Mouse (Mus musculus) forebrain, embryonic 16.5 days (tissue): Measurements from ENCODE around the gene Hspa1l. TPM values are rescaled to one million over a fixed set of nuclear protein-coding genes. Genes with fewer than 3 reads are reported as not detected.
"Not testable (repeated sequence)": the region's sequence is repeated elsewhere in the genome, so short reads cannot be mapped to it uniquely, and the experiment has no call there.

Experiments used
- ATAC-seq: fragments of 200-750 bp; cut with Nextera tagmentation; 2 replicates; pipeline ENCODE4 v1.8.0; 2017; ENCODE audit warnings: mild to moderate bottlenecking, moderate library complexity
- H3K27ac ChIP-seq: fragments of 300-500 bp; sonication (generic); 2 replicates; pipeline ENCODE4 v1.5.1; 2014; ENCODE audit warnings: low read length, control low read depth
- H3K27me3 ChIP-seq: fragments of 300-500 bp; sonication (generic); replicated peaks from 2 replicates; pipeline ENCODE4 v1.6.1; 2014; ENCODE audit warnings: low read length; ENCODE audit not compliant: control insufficient read depth, insufficient read depth
- H3K36me3 ChIP-seq: fragments of 300-500 bp; sonication (generic); 2 replicates; pipeline ENCODE4 v1.6.1; 2014; ENCODE audit not compliant: control insufficient read depth, insufficient read depth
- H3K4me1 ChIP-seq: fragments of 300-500 bp; sonication (generic); replicated peaks from 2 replicates; pipeline ENCODE4 v1.6.1; 2014; ENCODE audit warnings: low read length; ENCODE audit not compliant: control insufficient read depth, insufficient read depth
- H3K4me2 ChIP-seq: fragments of 300-500 bp; sonication (generic); 2 replicates; pipeline ENCODE4 v1.6.1; 2014; ENCODE audit warnings: mild to moderate bottlenecking, low read length, control low read depth
- H3K4me3 ChIP-seq: fragments of 300-500 bp; sonication (generic); replicated peaks from 2 replicates; pipeline ENCODE4 v1.5.1; 2014; ENCODE audit warnings: mild to moderate bottlenecking, low read length, control low read depth
- H3K9ac ChIP-seq: fragments of 300-500 bp; sonication (generic); replicated peaks from 2 replicates; pipeline ENCODE4 v1.6.1; 2014; ENCODE audit warnings: low read depth, low read length, control low read depth
- H3K9me3 ChIP-seq: fragments of 300-500 bp; sonication (generic); 2 replicates; pipeline ENCODE4 v1.6.1; 2016; ENCODE audit warnings: low read length; ENCODE audit not compliant: control insufficient read depth
- WGBS: fragments of 180-500 bp; shearing (Covaris S2); extraction: QIAGEN DNeasy Blood & Tissue Kit; methylation state at CpG from one replicate; pipeline ENCODE4 v1.1.7; 2014; 5-methylcytosine and 5-hydroxymethylcytosine counted together
- polyA plus RNA-seq: library from polyadenylated mRNA; unstranded; fragments of >200 nt; fragmentation: Nextera tagmentation; extraction: Ambion mirVana; gene quantifications from 2 replicates; pipeline ENCODE4 v1.2.1, GENCODE M21; 2015

Hspa1l gene
- polyA plus RNA-seq: 1.5 and 1.7 TPM in 2 replicates

GRCm38 (mm10) chr17:34972069-34972749, at the start of gene Hspa1l, which contains the start of gene Hspa1a:
Gene Hspa1l (plus strand): TSS chr17:34972703.
Gene Hspa1a (minus strand): TSS chr17:34972156.
- H3K9me3 ChIP-seq, H3K36me3 ChIP-seq, H3K27ac ChIP-seq, H3K4me1 ChIP-seq: not testable (repeated sequence)
- Histone ChIP-seq H3K4me2 (peak within 1 kb of the TSS; percentile 64), H3K9ac (0 out of 2 replicates have a peak within 1 kb of the TSS, but pooled peaks have one; percentile 25), H3K27me3 (peaks cover 18% of the 10 kb centered on the region), H3K4me3 (peak within 1 kb of the TSS; percentile 44)
- peak; percentile 95 for ATAC-seq
- WGBS: under 1% methylated on average over 31 of the region's 33 CpGs

- H3K9me3 ChIP-seq: no peaks in the 10 kb centered on the region
- H3K4me3 ChIP-seq: no peak overlapping the region
- no peaks in the 10 kb centered on the region for H3K4me1 ChIP-seq
- H3K27ac ChIP-seq: no peak overlapping the region
- H3K9ac ChIP-seq: no peak overlapping the region
- H3K4me2 ChIP-seq: no peak overlapping the region
- ATAC-seq: no peak
- no peaks in the 10 kb centered on the region for H3K27me3 ChIP-seq
- WGBS: 52% methylated on average over 6 of the region's 6 CpGs
- H3K36me3 ChIP-seq: no peaks in the 10 kb centered on the region
Observed at GRCm38 (mm10) chr17:34922939-34923338, 49.6 kb upstream of the Hspa1l start.

- Histone ChIP-seq H3K27me3 (no peaks in the 10 kb centered on the region), H3K4me3 (no peak overlapping the region), H3K4me1 (no peaks in the 10 kb centered on the region), H3K36me3 (no peaks in the 10 kb centered on the region), H3K4me2 (no peak overlapping the region), H3K27ac (no peak overlapping the region), H3K9me3 (no peaks in the 10 kb centered on the region), H3K9ac (no peak overlapping the region)
- no peak for ATAC-seq
- 65% methylated on average over 5 of the region's 5 CpGs for WGBS
Observed at GRCm38 (mm10) chr17:34924258-34924657, 48.2 kb upstream of the Hspa1l start.

GRCm38 (mm10) chr17:34927306-34928019, 45.0 kb upstream of the Hspa1l start:
- Histone ChIP-seq H3K36me3 (no peaks in the 10 kb centered on the region), H3K9ac (no peak overlapping the region), H3K27me3 (no peaks in the 10 kb centered on the region), H3K4me2 (no peak overlapping the region), H3K4me1 (peaks cover 9% of the 10 kb centered on the region), H3K4me3 (no peak overlapping the region), H3K27ac (no peak overlapping the region), H3K9me3 (no peaks in the 10 kb centered on the region)
- 86% methylated on average over 18 of the region's 18 CpGs for WGBS
- ATAC-seq: no peak

- no peaks in the 10 kb centered on the region for H3K27me3 ChIP-seq
- WGBS: 83% methylated on average over 4 of the region's 4 CpGs
Observed at GRCm38 (mm10) chr17:34928841-34929240, 43.7 kb upstream of the Hspa1l start.

GRCm38 (mm10) chr17:34931061-34931734, 41.3 kb upstream of the Hspa1l start, which contains the start of gene Neu1:
Gene Neu1 (plus strand): TSS chr17:34931253.
- Histone ChIP-seq H3K4me3 (peak within 1 kb of the TSS; percentile 63), H3K27me3 (no peaks in the 10 kb centered on the region), H3K9me3 (no peaks in the 10 kb centered on the region), H3K4me1 (peaks cover 9% of the 10 kb centered on the region), H3K4me2 (peak within 1 kb of the TSS; percentile 97), H3K27ac (no peak within 1 kb of the TSS), H3K9ac (peak within 1 kb of the TSS; percentile 88), H3K36me3 (no peaks in the 10 kb centered on the region; the same call in 1 of the 2 replicates)
- ATAC-seq: peak; percentile 98
- WGBS: 0% methylated on average over 38 of the region's 38 CpGs

More at GRCm38 (mm10) chr17:34928841-34929240, 43.7 kb upstream of the Hspa1l start:
- Histone ChIP-seq H3K27ac (no peak overlapping the region), H3K9ac (no peak overlapping the region), H3K4me1 (peaks cover 9% of the 10 kb centered on the region), H3K36me3 (no peaks in the 10 kb centered on the region), H3K4me3 (no peak overlapping the region), H3K4me2 (no peak overlapping the region), H3K9me3 (no peaks in the 10 kb centered on the region)
- no peak for ATAC-seq

GRCm38 (mm10) chr17:34931735-34932098, 40.8 kb upstream of the Hspa1l start:
- ATAC-seq: no peak
- H3K9ac ChIP-seq: peak overlapping the region; percentile 88
- H3K4me1 ChIP-seq: peaks cover 9% of the 10 kb centered on the region
- H3K27ac ChIP-seq: no peak overlapping the region
- H3K27me3 ChIP-seq: no peaks in the 10 kb centered on the region
- H3K4me3 ChIP-seq: peak overlapping the region; percentile 63
- H3K4me2 ChIP-seq: peak overlapping the region; percentile 97
- H3K9me3 ChIP-seq: no peaks in the 10 kb centered on the region
- no peaks in the 10 kb centered on the region; the same call in 1 of the 2 replicates for H3K36me3 ChIP-seq
- WGBS: 15% methylated on average over 14 of the region's 14 CpGs

- no peak overlapping the region for H3K27ac ChIP-seq
- H3K27me3 ChIP-seq: no peaks in the 10 kb centered on the region
- no peak for ATAC-seq
- no peaks in the 10 kb centered on the region; the same call in 1 of the 2 replicates for H3K36me3 ChIP-seq
- H3K4me3 ChIP-seq: peak overlapping the region; percentile 63
- WGBS: 95% methylated on average over 8 of the region's 8 CpGs
- peaks cover 9% of the 10 kb centered on the region for H3K4me1 ChIP-seq
- peak overlapping the region; percentile 88 for H3K9ac ChIP-seq
- H3K9me3 ChIP-seq: no peaks in the 10 kb centered on the region
- peak overlapping the region; percentile 97 for H3K4me2 ChIP-seq
Observed at GRCm38 (mm10) chr17:34932287-34932686, 40.2 kb upstream of the Hspa1l start.

GRCm38 (mm10) chr17:34934031-34934430, 38.5 kb upstream of the Hspa1l start:
- H3K4me1 ChIP-seq: peaks cover 9% of the 10 kb centered on the region
- no peak overlapping the region for H3K4me2 ChIP-seq
- no peak overlapping the region for H3K9ac ChIP-seq
- WGBS: 76% methylated on average over 24 of the region's 24 CpGs
- no peak overlapping the region for H3K27ac ChIP-seq
- H3K36me3 ChIP-seq: no peaks in the 10 kb centered on the region; the same call in 1 of the 2 replicates
- H3K4me3 ChIP-seq: no peak overlapping the region
- H3K9me3 ChIP-seq: no peaks in the 10 kb centered on the region
- no peaks in the 10 kb centered on the region for H3K27me3 ChIP-seq
- ATAC-seq: no peak
